Mouse (Mus musculus): Measurements from ENCODE around the gene Cetn3.
A peak's percentile ranks its signal among the peaks of the same experiment; 100 is the strongest.

The Cetn3 gene

GRCm38 (mm10) chr13:81782971-81783404 is at the start of gene Cetn3:
TSS of gene Cetn3 (plus strand) at chr13:81783077.
- DNase-seq (ENCODE audit: low spot score in 2 of 2), result peak; percentile 90 to 93

DNA sequence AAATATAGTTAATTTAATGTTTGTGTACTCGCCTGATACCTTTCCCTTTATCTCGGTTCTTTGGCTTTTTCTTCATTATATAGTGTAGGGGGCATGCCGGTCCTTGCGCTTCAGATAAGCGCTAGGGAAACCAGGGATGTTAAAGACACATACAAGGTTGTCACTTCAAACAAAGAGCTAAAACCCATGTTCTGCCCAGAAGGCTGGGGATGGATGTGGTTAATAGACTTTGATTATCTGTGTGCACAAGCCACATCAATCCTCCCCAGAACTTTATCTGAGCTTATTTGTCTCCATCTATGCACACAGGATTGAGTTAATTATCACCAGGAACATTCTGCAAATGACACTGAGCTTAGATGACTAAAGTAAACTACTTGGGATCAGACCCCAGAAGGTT is 46.3 kb upstream of the Cetn3 start:
- no peak for DNase-seq (ENCODE audit: low spot score in 2 of 2)

GRCm38 (mm10) chr13:81740898-81741297 is 42.0 kb upstream of the Cetn3 start:
- peak in 1 of 2 experiments; percentile 24 for DNase-seq (ENCODE audit: low spot score in 2 of 2)

DNA sequence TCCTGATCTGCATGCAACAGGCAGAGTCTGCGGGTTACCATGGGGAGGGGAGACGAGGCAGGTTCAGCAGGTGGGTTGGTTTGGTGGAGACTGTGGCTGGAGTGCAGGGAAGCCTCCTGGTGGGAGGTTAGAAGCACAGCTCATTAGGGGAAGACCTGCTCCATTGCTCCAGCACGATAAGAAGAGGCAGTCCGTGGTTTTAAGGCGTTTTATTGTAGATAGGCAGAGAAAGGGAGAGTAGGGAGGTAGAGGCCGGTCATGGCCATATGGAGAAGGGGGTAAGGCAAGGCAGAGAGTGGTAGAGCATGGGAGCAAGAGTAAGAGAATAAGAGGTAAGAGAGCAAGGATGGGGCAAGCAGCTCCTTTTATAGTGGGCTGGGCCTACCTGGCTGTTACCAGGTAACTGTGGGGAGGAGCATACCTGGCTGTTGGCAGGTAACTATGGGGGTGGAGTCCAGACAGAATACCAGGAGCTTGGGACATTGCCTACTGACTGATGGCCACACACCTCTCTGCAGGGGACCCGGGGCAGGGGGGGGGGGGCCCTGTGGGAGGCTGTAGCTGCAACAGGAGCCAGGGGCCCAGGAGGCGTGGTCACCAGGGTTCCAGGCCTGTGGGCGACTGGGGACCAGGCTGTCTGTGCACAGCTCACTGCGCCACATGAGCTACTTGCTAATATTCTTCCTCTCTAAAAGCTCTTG is 39.3 kb upstream of the Cetn3 start:
- DNase-seq (ENCODE audit: low spot score in 2 of 2), result no peak

GRCm38 (mm10) chr13:81744092-81744396 is 38.8 kb upstream of the Cetn3 start:
- DNase-seq (ENCODE audit: low spot score in 2 of 2), result no peak

GRCm38 (mm10) chr13:81754878-81755277 is 28.0 kb upstream of the Cetn3 start:
- DNase-seq (ENCODE audit: low spot score in 2 of 2), result no peak

DNA sequence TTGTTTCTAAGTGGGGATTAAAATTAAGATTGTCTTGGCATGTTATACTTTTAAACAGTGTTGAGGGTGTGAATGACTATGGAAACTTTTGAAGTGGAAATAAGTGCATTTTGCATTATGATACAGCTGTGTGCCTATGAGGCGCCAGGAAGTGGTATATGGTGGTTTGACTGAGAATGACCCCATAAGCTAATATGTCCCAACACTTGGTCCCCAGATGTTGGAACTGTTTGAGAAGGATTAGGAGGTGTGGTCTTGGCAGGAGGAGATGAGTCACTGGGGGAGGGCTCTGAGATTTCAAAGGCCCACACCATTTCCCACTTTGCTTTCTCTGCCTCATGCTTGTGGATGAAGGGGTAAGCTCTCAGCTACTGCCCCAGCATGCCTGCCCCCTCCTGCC is 27.6 kb upstream of the Cetn3 start:
- DNase-seq (ENCODE audit: low spot score in 2 of 2), result no peak

DNA sequence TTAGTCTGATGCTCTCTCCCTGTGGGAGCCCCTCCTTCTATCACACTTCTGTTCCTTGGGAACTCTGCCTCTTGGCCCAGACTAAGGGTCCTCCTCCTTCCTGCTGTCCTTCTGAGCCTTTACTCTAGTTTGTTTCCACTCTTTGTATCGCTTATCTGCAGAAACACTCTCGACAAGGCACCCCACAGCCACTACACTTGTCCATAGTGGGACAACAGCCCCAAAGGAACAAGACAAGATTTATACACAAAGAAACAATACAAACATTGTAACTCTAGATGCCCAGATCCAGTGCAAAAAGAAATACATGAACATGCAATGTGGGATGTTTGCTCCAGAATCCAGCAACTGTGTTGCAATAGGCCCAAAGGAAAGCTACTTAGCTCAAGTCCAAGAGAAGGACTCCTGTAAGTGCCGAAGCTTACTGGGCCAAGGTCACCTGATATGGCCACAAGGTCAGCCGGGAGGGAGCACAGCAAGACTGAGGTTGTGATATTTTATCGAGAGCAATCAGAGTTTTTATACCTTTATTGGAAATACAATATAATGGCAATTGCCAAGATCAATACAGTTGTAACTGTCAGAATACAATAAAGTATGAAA is 25.7 kb upstream of the Cetn3 start:
- no peak for DNase-seq (ENCODE audit: low spot score in 2 of 2)

DNA sequence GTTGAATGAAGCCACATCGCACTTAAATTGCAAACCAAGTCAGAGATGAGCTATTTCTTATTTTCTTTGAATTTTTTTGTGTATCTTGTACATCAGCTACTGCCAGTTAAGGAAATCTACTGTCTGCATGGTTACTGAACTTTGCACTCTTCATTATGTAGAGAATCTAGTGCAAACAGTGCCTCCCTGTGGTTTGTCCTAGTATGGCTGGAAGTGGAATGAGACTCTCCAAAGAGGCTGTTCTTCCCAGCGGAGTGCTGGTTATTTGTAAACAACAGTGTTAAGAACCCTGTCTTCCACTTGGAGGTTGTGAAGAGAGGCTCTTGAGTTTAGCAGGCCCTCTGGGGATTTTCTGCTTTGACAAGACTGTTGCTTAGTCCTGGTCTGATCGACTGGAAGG is 22.5 kb upstream of the Cetn3 start:
- peak; percentile 28 to 65 for DNase-seq (ENCODE audit: low spot score in 2 of 2)

DNA sequence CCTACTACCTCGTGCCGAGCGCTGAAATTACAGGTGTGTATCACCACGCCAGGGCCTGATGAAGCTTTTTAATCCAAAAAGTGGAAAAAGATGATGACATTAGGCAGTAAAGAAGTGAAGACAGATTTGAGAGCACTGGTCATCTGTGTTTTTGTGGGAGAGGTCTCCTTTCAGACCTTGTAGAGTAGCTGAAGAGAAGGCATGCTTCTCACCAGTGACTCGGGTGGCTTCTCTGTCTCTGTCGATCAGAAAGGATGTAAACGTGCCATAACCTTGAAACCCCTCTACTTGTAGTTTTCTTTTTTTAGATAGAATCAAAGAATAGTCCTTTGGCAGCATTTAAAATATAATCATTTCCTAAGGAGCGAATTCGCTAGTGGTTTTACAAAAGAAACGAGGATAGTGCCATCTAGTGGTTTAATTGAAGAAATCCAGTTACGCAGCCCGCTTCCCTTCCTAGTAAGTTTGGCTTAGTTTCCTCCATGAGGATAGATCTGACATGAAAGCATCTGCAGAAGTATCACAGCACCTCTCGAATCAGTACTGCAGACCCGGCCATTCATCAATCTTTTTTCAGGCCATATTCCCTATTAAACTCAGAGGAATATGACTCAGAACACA is 21.2 kb upstream of the Cetn3 start:
- no peak for DNase-seq (ENCODE audit: low spot score in 2 of 2)

- no peak for DNase-seq (ENCODE audit: low spot score in 2 of 2)
Measured at GRCm38 (mm10) chr13:81764173-81764572, 18.7 kb upstream of the Cetn3 start.

DNA sequence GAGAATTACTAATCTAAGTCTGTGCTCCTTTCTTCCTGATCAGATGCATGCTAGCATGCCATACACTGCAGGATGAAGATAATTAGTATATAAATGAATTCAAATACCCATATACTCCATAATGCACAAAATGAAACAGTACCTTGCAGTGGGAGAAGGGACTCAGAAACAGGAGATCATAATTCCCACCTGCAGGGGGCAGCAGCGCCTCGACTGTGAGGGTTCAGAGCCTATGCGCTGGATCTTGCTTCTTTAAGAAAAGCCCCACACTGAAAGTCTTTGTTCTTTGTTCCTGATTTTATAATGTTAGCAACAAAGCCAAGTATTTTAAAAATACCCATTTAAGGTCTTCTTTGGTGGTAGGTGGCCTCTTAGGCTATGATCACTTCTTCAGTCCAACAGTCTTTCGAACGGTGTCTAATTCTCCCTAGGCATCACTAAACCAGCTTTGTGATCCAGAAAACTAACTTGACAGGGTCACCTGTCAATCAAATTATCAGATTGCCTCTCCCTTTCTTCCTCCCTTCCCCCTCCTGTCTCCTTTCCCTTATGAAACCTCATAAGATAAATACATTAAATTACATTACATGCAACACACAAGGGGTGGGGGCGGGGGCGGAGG is 15.7 kb upstream of the Cetn3 start:
- peak; percentile 42 to 81 for DNase-seq (ENCODE audit: low spot score in 2 of 2)

DNA sequence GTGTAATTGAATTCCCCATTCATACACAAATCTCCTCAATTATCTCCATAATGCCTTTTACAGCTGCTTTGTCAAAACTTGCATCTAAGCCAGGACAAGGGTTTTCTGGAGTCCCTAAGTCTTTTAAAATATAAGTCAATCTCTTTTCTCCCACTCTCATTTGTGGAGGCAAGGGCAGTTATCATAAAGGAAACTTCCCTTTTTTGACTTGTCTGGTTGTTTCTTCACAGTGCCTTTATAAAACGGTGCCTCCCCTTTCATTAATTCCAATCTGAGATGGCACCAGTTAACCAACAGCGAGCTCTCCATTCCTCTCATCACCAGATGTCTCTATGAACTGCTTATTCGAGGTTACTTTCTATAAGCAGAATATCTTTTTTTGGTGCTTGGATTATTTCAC is 6.7 kb upstream of the Cetn3 start:
- DNase-seq (ENCODE audit: low spot score in 2 of 2), result no peak

GRCm38 (mm10) chr13:81782475-81782874 is 402 bp upstream of the Cetn3 start:
- DNase-seq (ENCODE audit: low spot score in 2 of 2), result no peak

GRCm38 (mm10) chr13:81783405-81784342 is 797 bp downstream of the Cetn3 start:
- DNase-seq (ENCODE audit: low spot score in 2 of 2), result peak; percentile 97 to 98

GRCm38 (mm10) chr13:81785766-81786480 is 3.0 kb downstream of the Cetn3 start:
- no peak for DNase-seq (ENCODE audit: low spot score in 2 of 2)

DNA sequence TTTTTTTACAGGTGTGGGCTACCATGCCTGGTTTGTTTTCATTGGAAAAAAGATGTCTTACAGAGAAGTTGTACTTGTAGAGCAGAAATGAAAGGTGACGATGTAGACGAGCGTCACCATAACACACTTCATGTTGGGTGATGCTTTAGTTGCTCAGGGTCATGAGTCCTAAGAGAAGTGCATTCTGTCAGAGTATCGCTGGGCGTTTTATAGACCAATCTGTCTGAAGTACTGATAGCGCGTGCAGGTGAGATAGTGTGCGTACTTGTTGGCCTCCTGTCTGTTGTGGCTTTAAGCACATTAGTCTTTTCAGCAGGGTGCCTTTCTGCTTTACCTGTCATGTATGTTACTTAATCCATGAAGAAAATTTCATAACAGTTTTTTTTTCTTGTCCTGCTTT is 7.3 kb downstream of the Cetn3 start:
- DNase-seq (ENCODE audit: low spot score in 2 of 2), result no peak

GRCm38 (mm10) chr13:81791861-81792260 is 9.0 kb downstream of the Cetn3 start:
- DNase-seq (ENCODE audit: low spot score in 2 of 2), result no peak

DNA sequence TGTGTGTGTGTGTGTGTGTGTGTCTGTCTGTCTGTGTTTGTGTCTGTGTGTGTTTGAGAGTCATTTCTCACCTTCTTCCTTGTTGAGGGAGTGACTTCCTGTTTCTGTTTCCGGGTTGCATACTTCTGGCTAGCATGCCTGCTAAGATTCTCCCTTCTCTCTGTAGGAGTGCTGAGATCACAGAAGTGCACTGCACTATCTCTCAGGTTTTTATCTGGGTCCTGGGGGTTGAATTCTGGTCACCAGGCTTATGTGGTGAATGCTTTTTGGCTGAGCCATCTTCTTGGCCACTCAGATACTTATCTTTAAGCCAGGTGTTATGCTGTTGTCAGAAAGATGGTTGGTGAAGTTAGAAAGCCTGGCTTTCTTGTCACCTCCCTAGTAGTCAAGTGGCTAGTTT is 11.0 kb downstream of the Cetn3 start:
- no peak for DNase-seq (ENCODE audit: low spot score in 2 of 2)

DNA sequence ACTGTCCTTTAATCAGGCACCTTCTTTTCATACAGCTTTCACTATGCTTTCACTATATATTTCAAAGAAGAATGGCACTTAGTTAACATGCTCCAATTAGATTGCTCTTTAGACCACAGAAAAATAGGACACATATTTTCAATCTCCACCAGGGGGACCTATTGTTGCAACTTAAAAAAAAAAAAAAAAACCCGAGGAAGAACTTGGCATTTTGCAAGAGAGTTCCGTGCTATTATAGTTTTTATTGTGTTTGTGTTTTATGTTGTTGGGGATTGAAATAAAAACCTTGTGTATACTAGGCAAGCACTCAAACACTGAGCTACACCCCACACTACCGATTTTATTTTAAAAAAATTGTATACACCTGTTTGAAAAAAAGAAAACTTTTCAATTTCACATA is 18.2 kb downstream of the Cetn3 start:
- DNase-seq (ENCODE audit: low spot score in 2 of 2), result no peak

GRCm38 (mm10) chr13:81803713-81804112 is 20.8 kb downstream of the Cetn3 start:
- no peak for DNase-seq (ENCODE audit: low spot score in 2 of 2)
